Mouse (Mus musculus): Measurements from ENCODE around the gene Ank3.

Gene Ank3

DNA sequence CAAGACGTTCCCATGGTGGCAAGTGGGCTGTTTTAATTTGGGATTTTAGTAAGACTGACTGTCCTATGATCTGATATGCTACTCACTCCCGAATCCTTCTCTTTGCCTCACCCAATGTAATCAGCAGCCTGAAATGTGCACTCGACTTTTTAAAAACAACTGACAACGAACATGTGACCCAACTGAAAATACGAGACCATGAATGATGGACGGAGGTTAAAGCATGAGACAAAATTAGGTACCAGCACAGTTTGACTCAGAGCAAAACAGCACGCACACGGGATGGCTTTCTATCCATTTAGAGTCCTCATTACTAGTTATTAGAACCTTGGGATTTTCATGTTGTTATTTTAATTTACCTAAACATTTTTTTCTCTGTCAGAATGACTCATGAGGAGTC lies 171.2 kb downstream of the Ank3 start:
- no peak for TF ChIP-seq POU5F1 (IDR thresholded peaks at IDR 0.05; ENCODE audit: borderline replicate concordance, low read length)
- TF ChIP-seq CTCF (conservative IDR thresholded peaks at IDR 0.05; ENCODE audit: low read length), result no peak
- TF ChIP-seq NANOG (IDR thresholded peaks at IDR 0.05; ENCODE audit: borderline replicate concordance, low read length), result no peak
- Histone ChIP-seq H3K4me3 (replicated peaks; ENCODE audit: low read length) (no peak overlapping the region), H3K36me3 (ENCODE audit: insufficient read depth, low read length) (no peaks in the 10 kb centered on the region), H3K4me1 (replicated peaks; ENCODE audit: low read depth, low read length) (peaks cover 67% of the 10 kb centered on the region), H3K27me3 (ENCODE audit: insufficient read depth, low read length) (no peaks in the 10 kb centered on the region), H3K9me3 (ENCODE audit: low read length) (no peaks in the 10 kb centered on the region)

DNA sequence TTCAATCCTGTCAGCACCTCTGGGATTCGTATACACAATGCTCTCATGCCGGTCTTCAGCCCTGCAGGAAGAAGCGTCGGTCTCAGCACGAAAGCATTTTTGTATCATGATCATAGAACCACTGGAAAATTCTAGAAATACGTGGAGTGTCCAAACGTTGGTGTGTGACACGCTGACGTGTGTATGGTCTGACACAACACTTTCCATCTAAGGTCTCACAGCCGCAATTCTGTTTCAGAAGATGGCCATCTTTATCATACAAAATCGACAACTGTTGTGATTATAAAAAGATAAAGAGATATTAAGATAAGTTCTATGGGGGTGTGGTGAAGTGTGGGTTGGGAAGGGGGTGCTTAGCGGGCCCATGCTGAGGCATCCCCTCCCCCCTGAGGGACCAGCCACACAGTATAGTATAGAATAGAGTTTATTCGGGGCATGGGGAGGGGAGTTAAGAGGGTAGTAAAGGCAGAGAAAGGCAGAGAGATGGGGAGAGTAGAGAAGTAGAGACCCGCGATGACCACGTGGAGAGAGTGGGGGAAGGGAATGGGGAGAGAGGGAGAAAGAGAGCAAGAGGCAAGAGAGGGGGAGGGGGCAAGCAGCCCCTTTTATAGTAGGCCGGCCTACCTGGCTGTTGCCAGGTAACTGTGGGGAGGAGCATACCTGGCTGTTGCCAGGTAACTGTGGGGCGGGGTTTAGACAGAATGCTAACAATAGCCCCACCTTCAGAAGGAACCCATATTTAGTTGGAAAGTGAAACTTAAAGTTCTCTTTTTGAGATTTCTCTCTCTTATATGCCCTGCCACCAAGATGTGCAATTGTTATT lies 172.1 kb downstream of the Ank3 start:
- H3K36me3 ChIP-seq (ENCODE audit: insufficient read depth, low read length), result no peaks in the 10 kb centered on the region
- H3K4me1 ChIP-seq (replicated peaks; ENCODE audit: low read depth, low read length), result peaks cover 76% of the 10 kb centered on the region
- H3K27me3 ChIP-seq (ENCODE audit: insufficient read depth, low read length), result no peaks in the 10 kb centered on the region
- H3K4me3 ChIP-seq (replicated peaks; ENCODE audit: low read length), result no peak overlapping the region
- no peaks in the 10 kb centered on the region for H3K9me3 ChIP-seq (ENCODE audit: low read length)
- TF ChIP-seq CTCF (conservative IDR thresholded peaks at IDR 0.05; ENCODE audit: low read length) (no peak), NANOG (IDR thresholded peaks at IDR 0.05; ENCODE audit: borderline replicate concordance, low read length) (no peak), POU5F1 (IDR thresholded peaks at IDR 0.05; ENCODE audit: borderline replicate concordance, low read length) (no peak)

DNA sequence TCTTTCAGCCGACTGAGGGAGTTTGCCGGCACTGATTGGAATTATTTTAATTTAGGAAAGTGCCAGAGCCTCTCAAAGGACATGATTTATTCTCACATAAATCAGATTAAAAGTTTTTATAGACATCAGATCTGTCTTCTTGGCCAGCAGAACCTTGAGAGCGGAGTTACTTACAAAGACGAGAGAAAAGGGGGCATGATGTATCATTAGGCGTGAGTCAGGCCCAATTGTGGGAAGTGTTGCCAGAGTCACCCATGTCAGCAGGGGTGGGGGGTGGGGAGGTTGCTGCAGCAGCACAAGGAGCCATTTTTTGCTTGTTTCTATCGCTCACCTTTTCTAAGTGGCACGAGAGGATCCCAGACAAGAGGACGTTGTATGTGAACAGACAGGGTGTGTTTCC lies 172.8 kb downstream of the Ank3 start:
- Histone ChIP-seq H3K36me3 (ENCODE audit: insufficient read depth, low read length) (no peaks in the 10 kb centered on the region), H3K4me1 (replicated peaks; ENCODE audit: low read depth, low read length) (peaks cover 80% of the 10 kb centered on the region), H3K27me3 (ENCODE audit: insufficient read depth, low read length) (no peaks in the 10 kb centered on the region), H3K9me3 (ENCODE audit: low read length) (no peaks in the 10 kb centered on the region), H3K4me3 (replicated peaks; ENCODE audit: low read length) (peak overlapping the region; percentile 54)
- TF ChIP-seq NANOG (IDR thresholded peaks at IDR 0.05; ENCODE audit: borderline replicate concordance, low read length) (no peak), CTCF (conservative IDR thresholded peaks at IDR 0.05; ENCODE audit: low read length) (no peak), POU5F1 (IDR thresholded peaks at IDR 0.05; ENCODE audit: borderline replicate concordance, low read length) (no peak)

DNA sequence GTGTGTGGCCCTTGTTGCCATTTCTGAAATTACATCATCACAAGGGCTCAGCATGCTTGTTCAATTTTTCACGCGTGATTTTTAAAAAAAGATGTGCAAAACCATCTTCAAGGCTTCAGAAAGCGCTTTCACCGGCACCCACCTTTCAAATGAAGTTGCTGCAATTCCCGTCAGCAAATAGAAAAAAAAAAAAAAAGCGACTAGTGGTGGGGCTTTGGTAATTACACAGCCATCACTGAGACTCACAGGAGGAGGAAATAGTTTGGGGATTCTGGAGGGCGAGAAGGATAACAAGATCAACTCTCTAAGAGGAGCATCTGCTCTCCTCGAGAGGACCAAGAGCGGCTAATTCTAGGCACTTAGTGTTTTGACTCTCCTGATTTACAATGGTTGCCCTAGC lies 173.4 kb downstream of the Ank3 start:
- TF ChIP-seq NANOG (IDR thresholded peaks at IDR 0.05; ENCODE audit: borderline replicate concordance, low read length) (no peak), POU5F1 (IDR thresholded peaks at IDR 0.05; ENCODE audit: borderline replicate concordance, low read length) (no peak), CTCF (conservative IDR thresholded peaks at IDR 0.05; ENCODE audit: low read length) (no peak)
- Histone ChIP-seq H3K9me3 (ENCODE audit: low read length) (no peaks in the 10 kb centered on the region), H3K4me3 (replicated peaks; ENCODE audit: low read length) (peak overlapping the region; percentile 54; the same call in 1 of the 2 replicates), H3K36me3 (ENCODE audit: insufficient read depth, low read length) (no peaks in the 10 kb centered on the region), H3K27me3 (ENCODE audit: insufficient read depth, low read length) (no peaks in the 10 kb centered on the region), H3K4me1 (replicated peaks; ENCODE audit: low read depth, low read length) (peaks cover 83% of the 10 kb centered on the region)

DNA sequence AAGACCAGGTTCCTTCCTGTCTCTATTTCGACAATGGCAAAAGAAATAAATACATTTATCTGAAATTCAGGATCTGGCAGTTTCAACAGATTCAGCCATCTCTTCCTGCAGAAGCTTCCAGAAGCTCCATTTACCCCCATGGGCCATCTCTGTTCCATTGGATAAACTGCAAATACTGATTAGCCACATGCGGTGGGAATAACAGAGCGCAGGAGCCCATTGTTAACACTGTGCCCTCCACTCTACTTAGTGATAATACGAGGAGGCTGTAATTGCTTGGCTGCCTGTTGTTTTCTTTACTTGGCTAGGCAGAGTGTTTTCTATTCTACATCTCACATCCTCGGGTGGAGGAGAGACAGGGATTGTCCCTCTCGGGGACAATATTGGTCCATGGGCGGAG lies 174.5 kb downstream of the Ank3 start:
- Histone ChIP-seq H3K4me3 (replicated peaks; ENCODE audit: low read length) (no peak overlapping the region; the same call in 1 of the 2 replicates), H3K9me3 (ENCODE audit: low read length) (no peaks in the 10 kb centered on the region), H3K27me3 (ENCODE audit: insufficient read depth, low read length) (no peaks in the 10 kb centered on the region), H3K36me3 (ENCODE audit: insufficient read depth, low read length) (no peaks in the 10 kb centered on the region), H3K4me1 (replicated peaks; ENCODE audit: low read depth, low read length) (peaks cover 76% of the 10 kb centered on the region)
- no peak for TF ChIP-seq POU5F1 (IDR thresholded peaks at IDR 0.05; ENCODE audit: borderline replicate concordance, low read length)
- TF ChIP-seq CTCF (conservative IDR thresholded peaks at IDR 0.05; ENCODE audit: low read length), result no peak
- TF ChIP-seq NANOG (IDR thresholded peaks at IDR 0.05; ENCODE audit: borderline replicate concordance, low read length), result no peak

DNA sequence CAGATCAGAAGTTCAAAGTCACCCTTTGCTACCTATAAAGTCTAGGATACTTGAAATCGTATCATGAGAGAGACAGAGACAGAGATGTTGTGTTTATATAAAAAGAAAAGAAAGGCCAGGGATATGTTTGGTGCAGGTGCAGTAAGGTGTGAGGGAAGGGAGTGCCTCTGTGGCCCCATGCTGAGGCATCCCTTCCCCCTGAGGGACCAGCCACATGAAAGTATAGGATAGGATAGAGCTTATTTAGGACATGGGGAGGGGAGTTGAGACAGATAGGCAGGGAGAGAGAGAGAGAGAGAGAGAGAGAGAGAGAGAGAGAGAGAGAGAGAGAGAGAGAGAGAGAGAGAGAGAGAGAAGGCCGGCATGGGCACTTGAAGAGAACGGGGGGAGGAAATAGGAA lies 175.2 kb downstream of the Ank3 start:
- Histone ChIP-seq H3K4me1 (replicated peaks; ENCODE audit: low read depth, low read length) (peaks cover 69% of the 10 kb centered on the region), H3K9me3 (ENCODE audit: low read length) (no peaks in the 10 kb centered on the region), H3K36me3 (ENCODE audit: insufficient read depth, low read length) (no peaks in the 10 kb centered on the region), H3K27me3 (ENCODE audit: insufficient read depth, low read length) (no peaks in the 10 kb centered on the region), H3K4me3 (replicated peaks; ENCODE audit: low read length) (peak overlapping the region; percentile 48; the same call in 1 of the 2 replicates)
- TF ChIP-seq POU5F1 (IDR thresholded peaks at IDR 0.05; ENCODE audit: borderline replicate concordance, low read length) (no peak), NANOG (IDR thresholded peaks at IDR 0.05; ENCODE audit: borderline replicate concordance, low read length) (no peak), CTCF (conservative IDR thresholded peaks at IDR 0.05; ENCODE audit: low read length) (no peak)

DNA sequence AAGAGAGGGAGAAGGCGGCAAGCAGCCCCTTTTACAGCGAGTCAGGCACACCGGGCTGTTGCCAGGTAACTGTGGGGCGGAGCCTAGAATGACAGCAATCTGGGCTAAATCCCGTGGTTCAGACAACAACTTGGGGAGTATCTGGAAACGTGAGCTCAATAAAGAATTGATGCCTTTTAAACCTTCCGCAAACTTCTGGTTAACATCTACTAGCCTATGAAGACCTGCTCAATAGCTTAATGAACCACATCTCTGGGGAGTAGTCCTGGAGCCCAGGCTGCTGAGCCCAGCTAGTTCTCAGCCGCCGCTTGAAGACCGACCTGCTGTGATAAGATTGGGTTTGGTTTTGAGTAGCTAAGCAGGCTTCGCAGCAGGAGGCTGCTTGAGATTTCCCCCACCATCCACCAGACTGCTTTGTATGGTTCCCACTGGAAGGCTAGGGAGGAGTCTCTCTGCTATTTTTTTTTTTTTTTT lies 175.7 kb downstream of the Ank3 start:
- peaks cover 65% of the 10 kb centered on the region for H3K4me1 ChIP-seq (replicated peaks; ENCODE audit: low read depth, low read length)
- H3K27me3 ChIP-seq (ENCODE audit: insufficient read depth, low read length), result no peaks in the 10 kb centered on the region

DNA sequence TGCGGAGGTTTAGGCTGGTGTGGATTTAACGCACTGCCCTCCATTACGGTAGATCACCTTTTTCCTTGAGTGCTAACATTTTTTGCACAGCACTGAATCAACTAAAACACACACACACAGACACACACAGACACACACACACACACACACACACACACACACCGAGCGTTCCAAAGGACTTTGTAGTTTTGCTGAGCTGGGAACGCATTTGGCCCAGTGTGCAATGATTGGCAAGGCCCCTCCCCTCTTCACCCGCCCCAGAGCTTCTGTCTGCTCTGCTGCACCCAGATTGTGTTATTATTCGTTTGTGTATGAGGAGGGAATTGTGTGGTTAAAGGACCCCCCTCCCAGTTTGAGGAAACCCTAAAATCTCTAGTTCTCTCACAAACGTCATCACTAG lies 176.3 kb downstream of the Ank3 start:
- no peaks in the 10 kb centered on the region for H3K9me3 ChIP-seq (ENCODE audit: low read length)
- H3K27me3 ChIP-seq (ENCODE audit: insufficient read depth, low read length), result no peaks in the 10 kb centered on the region
- H3K4me3 ChIP-seq (replicated peaks; ENCODE audit: low read length), result no peak overlapping the region
- H3K36me3 ChIP-seq (ENCODE audit: insufficient read depth, low read length), result no peaks in the 10 kb centered on the region
- peaks cover 58% of the 10 kb centered on the region for H3K4me1 ChIP-seq (replicated peaks; ENCODE audit: low read depth, low read length)
- TF ChIP-seq CTCF (conservative IDR thresholded peaks at IDR 0.05; ENCODE audit: low read length) (no peak), POU5F1 (IDR thresholded peaks at IDR 0.05; ENCODE audit: borderline replicate concordance, low read length) (no peak), NANOG (IDR thresholded peaks at IDR 0.05; ENCODE audit: borderline replicate concordance, low read length) (no peak)

More for the DNA sequence above, 175.7 kb downstream of the Ank3 start:
- H3K36me3 ChIP-seq (ENCODE audit: insufficient read depth, low read length), result no peaks in the 10 kb centered on the region
- TF ChIP-seq CTCF (conservative IDR thresholded peaks at IDR 0.05; ENCODE audit: low read length) (no peak), NANOG (IDR thresholded peaks at IDR 0.05; ENCODE audit: borderline replicate concordance, low read length) (peak; percentile 26; the same call in 1 of the 2 replicates)
- no peaks in the 10 kb centered on the region for H3K9me3 ChIP-seq (ENCODE audit: low read length)
- peak overlapping the region; percentile 48 for H3K4me3 ChIP-seq (replicated peaks; ENCODE audit: low read length)

Data from E14TG2a.4 (cell line).